Mouse (Mus musculus) CH12.LX (cell line): Measurements from ENCODE around the gene Srp9. TPM values are rescaled to one million over a fixed set of nuclear protein-coding genes. Genes with fewer than 3 reads are reported as not detected.

ENCODE experiments used
- DNase-seq: peaks from one replicate; pipeline ENCODE4 v3.0.0-alpha.2; 2013; ENCODE audit errors: extremely low read depth
- H3K27ac ChIP-seq: 2 replicates; pipeline ENCODE4 v1.5.1; 2012; ENCODE audit warnings: low read depth, mild to moderate bottlenecking, control low read depth, moderate library complexity; ENCODE audit not compliant: insufficient read depth
- H3K27me3 ChIP-seq: replicated peaks from 2 replicates; pipeline ENCODE3; 2012; ENCODE audit warnings: inconsistent platforms
- H3K36me3 ChIP-seq, 2 experiments: replicated peaks in 1 of 2; 2 replicates each; pipeline versions ENCODE3 to v1.6.1; 2012; ENCODE audit warnings: inconsistent platforms in 1 of 2, low read length in 1 of 2, mild to moderate bottlenecking in 1 of 2, mixed read lengths in 1 of 2, moderate library complexity in 1 of 2; ENCODE audit not compliant: control insufficient read depth in 1 of 2, insufficient read depth in 1 of 2
- H3K4me1 ChIP-seq, 2 experiments: 2 replicates each; pipeline ENCODE4 v1.6.1; 2012; ENCODE audit warnings: inconsistent platforms in 1 of 2, moderate library complexity in 1 of 2; ENCODE audit not compliant: insufficient read depth in 2 of 2, control insufficient read depth in 1 of 2
- H3K4me2 ChIP-seq: 2 replicates; pipeline ENCODE4 v1.6.1; 2012; ENCODE audit warnings: low read depth, mild to moderate bottlenecking, control low read depth; ENCODE audit not compliant: poor library complexity, insufficient read depth, severe bottlenecking
- H3K4me3 ChIP-seq, 3 experiments: fragments of 150-350 bp in 1 of 3; sonication (generic) in 1 of 3; replicated peaks in 1 of 3; 2 replicates each; pipeline versions ENCODE3 to v1.5.1; 2011 to 2012; ENCODE audit warnings: low read depth in 2 of 3, low read length in 2 of 3, mild to moderate bottlenecking in 2 of 3, moderate library complexity in 2 of 3, control low read depth in 1 of 3, improper control_type of control experiment in 1 of 3, inconsistent platforms in 1 of 3, mixed read lengths in 1 of 3; ENCODE audit not compliant: poor library complexity in 1 of 3
- H3K79me2 ChIP-seq: replicated peaks from 2 replicates; pipeline ENCODE4 v1.6.1; 2012; ENCODE audit warnings: mild to moderate bottlenecking, moderate library complexity; ENCODE audit not compliant: control insufficient read depth, poor library complexity, insufficient read depth, severe bottlenecking; ENCODE audit errors: extremely low read depth
- H3K9ac ChIP-seq: 2 replicates; pipeline ENCODE4 v1.6.1; 2012; ENCODE audit warnings: low read depth, mild to moderate bottlenecking, control low read depth, moderate library complexity; ENCODE audit not compliant: insufficient read depth
- H3K9me3 ChIP-seq: replicated peaks from 2 replicates; pipeline ENCODE3; 2012; ENCODE audit warnings: low read length, inconsistent platforms, mixed read lengths
- CHD2 ChIP-seq: IDR thresholded peaks from 2 replicates; pipeline ENCODE4 v1.6.1; 2011; ENCODE audit warnings: low read length, improper control_type of control experiment
- CTCF ChIP-seq, 2 experiments: IDR thresholded peaks in 1 of 2; conservative IDR thresholded peaks in 1 of 2; 2 replicates each; pipeline ENCODE4 v1.5.1; 2011 to 2012; ENCODE audit warnings: low read depth in 2 of 2, low read length in 2 of 2, improper control_type of control experiment in 1 of 2, inconsistent platforms in 1 of 2, mild to moderate bottlenecking in 1 of 2, moderate library complexity in 1 of 2
- E2F4 ChIP-seq: IDR thresholded peaks from 2 replicates; pipeline ENCODE4 v1.6.1; 2011; ENCODE audit warnings: low read depth, low read length, improper control_type of control experiment; ENCODE audit not compliant: insufficient replicate concordance
- ELF1 ChIP-seq: IDR thresholded peaks from 2 replicates; pipeline ENCODE4 v1.6.1; 2014; ENCODE audit warnings: low read depth, mild to moderate bottlenecking, inconsistent platforms, low read length, improper control_type of control experiment
- ETS1 ChIP-seq: conservative IDR thresholded peaks from 2 replicates; pipeline ENCODE4 v1.6.1; 2012; ENCODE audit warnings: low read depth, mild to moderate bottlenecking, inconsistent platforms, low read length, improper control_type of control experiment, moderate library complexity
- IRF4 ChIP-seq: IDR thresholded peaks from 2 replicates; pipeline ENCODE4 v1.6.1; 2014; ENCODE audit warnings: low read depth, mild to moderate bottlenecking, inconsistent platforms, low read length, improper control_type of control experiment
- JUN ChIP-seq: IDR thresholded peaks from 2 replicates; pipeline ENCODE4 v1.6.1; 2011; ENCODE audit warnings: low read depth, mild to moderate bottlenecking, low read length, improper control_type of control experiment, moderate library complexity; ENCODE audit not compliant: insufficient read depth
- MAFK ChIP-seq: IDR thresholded peaks from 2 replicates; pipeline ENCODE4 v1.6.1; 2011; ENCODE audit warnings: low read length, improper control_type of control experiment; ENCODE audit not compliant: insufficient replicate concordance
- NRF1 ChIP-seq: IDR thresholded peaks from 2 replicates; pipeline ENCODE4 v1.6.1; 2014; ENCODE audit warnings: low read depth, mild to moderate bottlenecking, inconsistent platforms, low read length, improper control_type of control experiment, moderate library complexity
- PAX5 ChIP-seq: IDR thresholded peaks from 2 replicates; pipeline ENCODE4 v1.6.1; 2012; ENCODE audit warnings: low read length, inconsistent platforms, mixed read lengths
- RAD21 ChIP-seq: IDR thresholded peaks from 2 replicates; pipeline ENCODE4 v1.6.1; 2011; ENCODE audit warnings: low read depth, mild to moderate bottlenecking, low read length, improper control_type of control experiment, moderate library complexity
- SMC3 ChIP-seq: IDR thresholded peaks from 2 replicates; pipeline ENCODE4 v1.6.1; 2011; ENCODE audit warnings: low read depth, low read length, improper control_type of control experiment
- TCF12 ChIP-seq: IDR thresholded peaks from 2 replicates; pipeline ENCODE4 v1.6.1; 2014; ENCODE audit warnings: low read depth, mild to moderate bottlenecking, inconsistent platforms, low read length, improper control_type of control experiment
- UBTF ChIP-seq: IDR thresholded peaks from 2 replicates; pipeline ENCODE4 v1.6.1; 2012; ENCODE audit warnings: low read depth, mild to moderate bottlenecking, inconsistent platforms, low read length, improper control_type of control experiment, moderate library complexity
- ZC3H11A ChIP-seq: IDR thresholded peaks from 2 replicates; pipeline ENCODE4 v1.6.1; 2012; ENCODE audit warnings: low read depth, mild to moderate bottlenecking, inconsistent platforms, low read length, improper control_type of control experiment
- ZKSCAN1 ChIP-seq: IDR thresholded peaks from 2 replicates; pipeline ENCODE4 v1.6.1; 2012; ENCODE audit warnings: low read depth, inconsistent platforms, low read length, improper control_type of control experiment, borderline replicate concordance
- dilution Hi-C: fragments of 300-500 bp; cut with MboI; formaldehyde crosslinking; loops from 2 replicates; pipeline ENCODE4 v1.14.3; 2020; ENCODE audit warnings: low sequenced_read_pairs; ENCODE audit not compliant: extremely low pct_unique_long_range_greater_than_20kb, extremely low pct_ligation_motif_present
- in situ Hi-C: fragments of 300-500 bp; cut with MboI; formaldehyde crosslinking; loops from 3 replicates; pipeline ENCODE4 v1.14.3; 2019; ENCODE audit warnings: low sequenced_read_pairs, low pct_ligation_motif_present, low pct_unique_long_range_greater_than_20kb, mixed read lengths
- polyA plus RNA-seq: library from polyadenylated mRNA; unstranded; fragments of >175 nt; gene quantifications from 2 replicates; pipeline ENCODE4 v1.2.1, GENCODE M21; 2012; ENCODE audit warnings: low read depth; ENCODE audit not compliant: insufficient read length
- total RNA-seq, 2 experiments: library from RNA; depleted of rRNA; stranded (reverse); fragments of 300-350 nt in 1 of 2; fragments of >200 nt in 1 of 2; gene quantifications; 2 replicates each; pipeline ENCODE4 v1.2.3; 2012 to 2014

Srp9 gene
- total and polyA plus RNA-seq, 3 experiments, result 135 to 221 (median 138) TPM

GRCm38 (mm10) chr1:182093407-182093806 lies 31.1 kb upstream of the Srp9 start:
- Histone ChIP-seq H3K79me2 (no peaks in the 10 kb centered on the region; the same call in 1 of the 2 replicates), H3K4me2 (no peak overlapping the region), H3K9ac (no peak overlapping the region), H3K36me3 (no peaks in the 10 kb centered on the region), H3K9me3 (no peaks in the 10 kb centered on the region)
- dilution Hi-C loops, result no loop called here
- TF ChIP-seq CTCF (conservative IDR thresholded peaks at IDR 0.05 in 1 of 2, IDR thresholded peaks at IDR 0.05 in 1 of 2; ENCODE audit: low read depth in 2 of 2, low read length in 2 of 2) (no peak), IRF4 (no peak), MAFK (no peak), NRF1 (no peak), TCF12 (no peak), SMC3 (no peak), RAD21 (no peak), PAX5 (no peak), ELF1 (no peak), ETS1 (no peak), CHD2 (no peak)
- TF ChIP-seq, all 38 proteins: peak for 0
- H3K27ac ChIP-seq, result no peak overlapping the region
- in situ Hi-C loops, result no loop called here
- no peak overlapping the region for H3K4me3 ChIP-seq
- peaks cover 34 to 62% of the 10 kb centered on the region in 2 experiments for H3K4me1 ChIP-seq
- no peak for DNase-seq
- no peaks in the 10 kb centered on the region for H3K27me3 ChIP-seq

- TF ChIP-seq ZKSCAN1 (no peak), ZC3H11A (no peak), ETS1 (no peak), JUN (no peak), E2F4 (no peak), IRF4 (no peak), UBTF (no peak)
- no peak overlapping the region for H3K27ac ChIP-seq
- dilution Hi-C loops (no loop called here), in situ Hi-C loops (no loop called here)
- DNase-seq, result no peak
- no peak overlapping the region for H3K9ac ChIP-seq
- no peaks in the 10 kb centered on the region for H3K27me3 ChIP-seq
- H3K4me3 ChIP-seq, result peak overlapping the region in 1 of 3 experiments; percentile 8
- H3K79me2 ChIP-seq, result no peaks in the 10 kb centered on the region; the same call in 1 of the 2 replicates
- H3K4me2 ChIP-seq, result no peak overlapping the region
- H3K36me3 ChIP-seq, result no peaks in the 10 kb centered on the region
- H3K9me3 ChIP-seq, result no peaks in the 10 kb centered on the region
- peaks cover 29 to 62% of the 10 kb centered on the region in 2 experiments for H3K4me1 ChIP-seq
These were observed 29.9 kb upstream of the Srp9 start for GRCm38 (mm10) chr1:182094473-182095136.
